Mouse (Mus musculus) hindbrain, embryonic 12.5 days (tissue): ENCODE results near the gene Smarcc2. TPM values are rescaled to one million over a fixed set of nuclear protein-coding genes. Genes with fewer than 3 reads are reported as not detected.

Experiments
- ATAC-seq: fragments of 200-750 bp; cut with Nextera tagmentation; 2 replicates; pipeline ENCODE4 v1.8.0; 2017; ENCODE audit warnings: moderate TSS enrichment; ENCODE audit not compliant: low FRiP score
- H3K27ac ChIP-seq: fragments of 300-500 bp; sonication (generic); 2 replicates; pipeline ENCODE4 v1.5.1; 2016; ENCODE audit warnings: mild to moderate bottlenecking
- H3K27me3 ChIP-seq: fragments of 300-500 bp; sonication (generic); 2 replicates; pipeline ENCODE4 v1.6.1; 2016; ENCODE audit warnings: mild to moderate bottlenecking
- H3K36me3 ChIP-seq: fragments of 300-500 bp; sonication (generic); 2 replicates; pipeline ENCODE4 v1.6.1; 2016; ENCODE audit warnings: mild to moderate bottlenecking
- H3K4me1 ChIP-seq: fragments of 300-500 bp; sonication (generic); 2 replicates; pipeline ENCODE4 v1.6.1; 2016
- H3K4me2 ChIP-seq: fragments of 300-500 bp; sonication (generic); replicated peaks from 2 replicates; pipeline ENCODE4 v1.6.1; 2016; ENCODE audit warnings: mild to moderate bottlenecking
- H3K4me3 ChIP-seq: fragments of 300-500 bp; sonication (generic); 2 replicates; pipeline ENCODE4 v1.5.1; 2016; ENCODE audit warnings: mild to moderate bottlenecking
- H3K9ac ChIP-seq: fragments of 300-500 bp; sonication (generic); 2 replicates; pipeline ENCODE4 v1.6.1; 2016; ENCODE audit warnings: mild to moderate bottlenecking, moderate library complexity
- H3K9me3 ChIP-seq: fragments of 300-500 bp; sonication (generic); replicated peaks from 2 replicates; pipeline ENCODE4 v1.6.1; 2016; ENCODE audit warnings: mild to moderate bottlenecking
- WGBS: fragments of 180-500 bp; shearing (Covaris S2); methylation state at CpG from one replicate; pipeline ENCODE4 v1.1.7; 2016; 5-methylcytosine and 5-hydroxymethylcytosine counted together
- polyA plus RNA-seq: library from polyadenylated mRNA; unstranded; fragments of >200 nt; fragmentation: Nextera tagmentation; extraction: Ambion mirVana; gene quantifications from 2 replicates; pipeline ENCODE4 v1.2.1, GENCODE M21; 2016

Gene Smarcc2
- polyA plus RNA-seq, 1 experiment from 2014 or later = 195 TPM

DNA sequence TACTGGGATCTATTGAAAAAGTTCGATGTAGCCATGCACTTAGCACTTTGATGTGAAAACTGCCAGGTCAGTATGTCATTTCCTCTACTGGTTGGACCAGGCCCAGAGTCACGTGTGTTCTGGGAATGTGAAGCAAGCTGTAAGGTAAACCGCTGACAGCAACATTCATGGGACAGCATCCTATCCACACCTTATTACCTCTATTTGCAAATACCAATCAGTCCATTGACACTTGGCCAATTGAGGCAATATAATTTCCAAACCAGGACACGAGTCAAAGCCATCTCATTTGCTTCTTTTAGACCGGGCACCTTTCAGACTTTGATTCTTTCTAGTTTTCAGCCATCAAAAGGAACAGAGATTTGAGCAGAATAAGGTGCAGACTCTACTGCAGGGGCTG is 30.0 kb upstream of the Smarcc2 start:
- Histone ChIP-seq H3K4me2 (no peak overlapping the region), H3K27ac (no peak overlapping the region), H3K4me3 (no peak overlapping the region), H3K27me3 (no peaks in the 10 kb centered on the region), H3K9me3 (no peaks in the 10 kb centered on the region), H3K9ac (no peak overlapping the region), H3K36me3 (peaks cover 56% of the 10 kb centered on the region), H3K4me1 (no peaks in the 10 kb centered on the region)
- no peak for ATAC-seq
- WGBS = 92% methylated on average over 5 of the region's 5 CpGs

GRCm38 (mm10) chr10:128429454-128429853 is 29.6 kb upstream of the Smarcc2 start:
- 85% methylated on average over 4 of the region's 4 CpGs for WGBS
- H3K4me2 ChIP-seq = no peak overlapping the region
- no peak for ATAC-seq
- no peak overlapping the region for H3K9ac ChIP-seq
- H3K4me3 ChIP-seq = no peak overlapping the region
- H3K27ac ChIP-seq = no peak overlapping the region
- H3K27me3 ChIP-seq = no peaks in the 10 kb centered on the region
- no peaks in the 10 kb centered on the region for H3K4me1 ChIP-seq
- H3K36me3 ChIP-seq = peaks cover 56% of the 10 kb centered on the region
- no peaks in the 10 kb centered on the region for H3K9me3 ChIP-seq

DNA sequence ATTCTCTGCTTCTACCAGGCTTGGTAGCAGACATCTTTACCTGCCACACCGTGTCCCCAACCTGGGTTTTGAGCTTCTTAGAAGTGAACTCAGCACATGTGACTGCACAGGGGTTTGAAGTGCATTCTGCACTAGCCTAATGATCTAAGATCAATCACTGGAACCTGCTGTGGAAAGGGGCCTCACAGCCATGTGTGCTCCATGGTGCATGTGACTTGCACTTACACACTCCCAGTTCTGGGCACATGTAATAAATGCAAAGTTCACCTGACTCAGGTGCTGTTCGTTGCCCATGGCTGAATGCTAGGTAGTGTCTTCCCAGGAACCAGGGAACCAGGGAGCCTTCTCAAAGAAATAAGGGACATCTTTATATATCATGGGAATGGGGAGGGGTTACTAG is 25.6 kb upstream of the Smarcc2 start:
- ATAC-seq = no peak
- Histone ChIP-seq H3K4me3 (no peak overlapping the region), H3K36me3 (peaks cover 77% of the 10 kb centered on the region), H3K4me1 (peaks cover 8% of the 10 kb centered on the region; the same call in 1 of the 2 replicates), H3K27ac (no peak overlapping the region), H3K27me3 (no peaks in the 10 kb centered on the region), H3K4me2 (no peak overlapping the region), H3K9ac (no peak overlapping the region), H3K9me3 (no peaks in the 10 kb centered on the region)
- WGBS = 98% methylated on average over 2 of the region's 2 CpGs

DNA sequence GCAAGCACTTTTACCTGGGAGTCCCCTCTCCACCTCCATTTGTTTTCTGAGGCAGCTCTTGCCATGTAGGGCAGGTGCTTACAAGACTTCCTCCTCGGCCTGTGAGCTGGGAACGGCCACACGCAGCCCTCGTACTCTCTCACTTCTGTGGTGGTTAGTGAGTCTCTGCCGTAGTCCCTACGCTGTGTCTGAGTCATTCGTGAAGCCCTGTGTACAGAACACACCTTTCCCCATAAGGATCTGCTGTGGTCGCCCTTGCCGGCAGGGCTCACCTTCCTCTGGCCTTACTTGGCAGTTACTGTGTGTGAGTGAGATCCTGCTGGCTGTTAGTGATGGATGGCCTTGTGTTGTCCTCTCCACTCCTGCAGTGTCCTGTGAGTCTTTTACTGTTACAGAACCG is 24.4 kb upstream of the Smarcc2 start:
- peaks cover 77% of the 10 kb centered on the region for H3K36me3 ChIP-seq
- no peak overlapping the region for H3K4me2 ChIP-seq
- WGBS = 91% methylated on average over 10 of the region's 10 CpGs
- peaks cover 8% of the 10 kb centered on the region; the same call in 1 of the 2 replicates for H3K4me1 ChIP-seq
- no peak overlapping the region for H3K4me3 ChIP-seq
- H3K9ac ChIP-seq = no peak overlapping the region
- H3K27ac ChIP-seq = no peak overlapping the region
- no peak for ATAC-seq
- no peaks in the 10 kb centered on the region for H3K9me3 ChIP-seq
- no peaks in the 10 kb centered on the region for H3K27me3 ChIP-seq

DNA sequence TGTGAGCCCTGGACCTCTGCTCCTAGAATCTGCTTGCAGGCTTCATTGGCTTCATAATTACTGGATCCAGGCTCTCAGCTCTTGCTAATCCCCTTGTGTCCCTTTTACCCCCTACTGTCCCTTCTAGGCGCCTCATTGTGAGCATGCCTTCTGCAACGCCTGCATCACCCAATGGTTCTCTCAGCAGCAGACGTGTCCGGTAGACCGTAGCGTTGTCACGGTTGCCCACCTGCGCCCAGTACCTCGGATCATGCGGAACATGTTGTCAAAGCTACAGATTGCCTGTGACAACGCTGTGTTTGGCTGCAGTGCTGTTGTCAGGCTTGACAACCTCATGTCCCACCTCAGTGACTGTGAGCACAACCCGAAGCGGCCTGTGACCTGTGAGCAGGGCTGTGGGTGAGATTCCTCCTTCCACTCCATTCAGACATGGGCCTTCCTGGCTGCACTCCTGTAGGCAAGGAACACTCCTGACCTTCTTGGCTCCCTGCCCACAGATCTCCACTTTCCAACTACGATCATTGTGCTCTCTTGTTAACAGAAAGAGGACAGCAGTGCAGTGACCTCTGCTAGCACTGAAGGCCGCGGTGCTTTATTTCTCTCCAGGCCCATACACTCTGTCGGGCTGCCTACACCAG is 23.7 kb upstream of the Smarcc2 start:
- 80% methylated on average over 17 of the region's 17 CpGs for WGBS
- ATAC-seq = peak; percentile 43; the same call in 1 of the 2 replicates
- no peak overlapping the region for H3K27ac ChIP-seq
- no peak overlapping the region for H3K4me2 ChIP-seq
- H3K9ac ChIP-seq = peak overlapping the region; percentile 13; the same call in 1 of the 2 replicates
- H3K4me1 ChIP-seq = peaks cover 8% of the 10 kb centered on the region; the same call in 1 of the 2 replicates
- H3K4me3 ChIP-seq = no peak overlapping the region
- H3K36me3 ChIP-seq = peaks cover 77% of the 10 kb centered on the region
- no peaks in the 10 kb centered on the region for H3K27me3 ChIP-seq
- H3K9me3 ChIP-seq = no peaks in the 10 kb centered on the region

DNA sequence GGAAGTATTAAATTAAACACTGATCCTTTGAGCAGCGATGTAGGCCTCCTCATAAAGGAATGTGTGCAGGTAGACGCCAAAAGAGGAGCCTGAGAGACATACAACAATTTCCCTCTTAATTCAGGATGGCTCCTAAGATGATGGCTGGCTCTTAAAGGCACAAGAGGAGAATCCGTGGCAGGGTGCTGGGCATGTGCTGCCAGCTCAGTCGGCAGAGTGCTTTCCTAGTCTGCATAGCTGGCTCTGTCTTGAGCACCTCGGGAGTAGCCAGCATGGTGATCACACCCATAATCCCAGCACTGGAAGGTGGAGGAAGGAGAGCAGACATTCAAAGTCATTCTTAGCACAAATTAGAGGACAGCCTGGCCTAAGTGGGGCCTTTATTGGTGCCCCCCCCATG is 23.2 kb upstream of the Smarcc2 start:
- 0 out of 2 replicates have a peak overlapping the region, but pooled peaks have one; percentile 25 for H3K27ac ChIP-seq
- H3K36me3 ChIP-seq = peaks cover 77% of the 10 kb centered on the region
- H3K27me3 ChIP-seq = no peaks in the 10 kb centered on the region
- H3K4me3 ChIP-seq = no peak overlapping the region
- H3K9ac ChIP-seq = no peak overlapping the region
- peaks cover 8% of the 10 kb centered on the region; the same call in 1 of the 2 replicates for H3K4me1 ChIP-seq
- ATAC-seq = no peak
- 91% methylated on average over 5 of the region's 5 CpGs for WGBS
- no peak overlapping the region for H3K4me2 ChIP-seq
- no peaks in the 10 kb centered on the region for H3K9me3 ChIP-seq

GRCm38 (mm10) chr10:128436376-128436775 is 22.7 kb upstream of the Smarcc2 start:
- Histone ChIP-seq H3K27me3 (no peaks in the 10 kb centered on the region), H3K9me3 (no peaks in the 10 kb centered on the region), H3K9ac (no peak overlapping the region), H3K27ac (no peak overlapping the region), H3K4me1 (peaks cover 8% of the 10 kb centered on the region; the same call in 1 of the 2 replicates), H3K36me3 (peaks cover 77% of the 10 kb centered on the region), H3K4me3 (no peak overlapping the region), H3K4me2 (no peak overlapping the region)
- no peak for ATAC-seq
- 91% methylated on average over 8 of the region's 8 CpGs for WGBS

GRCm38 (mm10) chr10:128438675-128439279 is 20.3 kb upstream of the Smarcc2 start:
- Histone ChIP-seq H3K4me2 (no peak overlapping the region), H3K27ac (no peak overlapping the region), H3K36me3 (peaks cover 68% of the 10 kb centered on the region), H3K4me1 (peaks cover 8% of the 10 kb centered on the region; the same call in 1 of the 2 replicates), H3K9ac (no peak overlapping the region), H3K4me3 (no peak overlapping the region), H3K27me3 (no peaks in the 10 kb centered on the region), H3K9me3 (no peaks in the 10 kb centered on the region)
- WGBS = 84% methylated on average over 10 of the region's 10 CpGs
- ATAC-seq = no peak

- no peak overlapping the region for H3K4me3 ChIP-seq
- 67% methylated on average over 10 of the region's 10 CpGs for WGBS
- ATAC-seq = no peak
- H3K27ac ChIP-seq = no peak overlapping the region
- H3K9me3 ChIP-seq = no peaks in the 10 kb centered on the region
- no peak overlapping the region for H3K9ac ChIP-seq
- peaks cover 58% of the 10 kb centered on the region for H3K36me3 ChIP-seq
- H3K4me2 ChIP-seq = no peak overlapping the region
- no peaks in the 10 kb centered on the region for H3K27me3 ChIP-seq
- peaks cover under 1% of the 10 kb centered on the region; the same call in 1 of the 2 replicates for H3K4me1 ChIP-seq
Measured at GRCm38 (mm10) chr10:128440407-128440806, 18.6 kb upstream of the Smarcc2 start.

- Histone ChIP-seq H3K9me3 (no peaks in the 10 kb centered on the region), H3K4me3 (no peak overlapping the region), H3K9ac (no peak overlapping the region), H3K36me3 (peaks cover 47% of the 10 kb centered on the region), H3K27ac (no peak overlapping the region), H3K4me2 (no peak overlapping the region), H3K27me3 (no peaks in the 10 kb centered on the region), H3K4me1 (no peaks in the 10 kb centered on the region)
- WGBS = 83% methylated on average over 10 of the region's 10 CpGs
- no peak for ATAC-seq
Measured at GRCm38 (mm10) chr10:128441324-128442119, 17.5 kb upstream of the Smarcc2 start.

GRCm38 (mm10) chr10:128442718-128443117 is 16.3 kb upstream of the Smarcc2 start:
- H3K9me3 ChIP-seq = no peaks in the 10 kb centered on the region
- 87% methylated on average over 1 of the region's 1 CpGs for WGBS
- H3K36me3 ChIP-seq = peaks cover 37% of the 10 kb centered on the region
- H3K4me2 ChIP-seq = no peak overlapping the region
- H3K4me1 ChIP-seq = no peaks in the 10 kb centered on the region
- no peak overlapping the region for H3K4me3 ChIP-seq
- H3K9ac ChIP-seq = no peak overlapping the region
- H3K27ac ChIP-seq = no peak overlapping the region
- H3K27me3 ChIP-seq = no peaks in the 10 kb centered on the region
- ATAC-seq = no peak

DNA sequence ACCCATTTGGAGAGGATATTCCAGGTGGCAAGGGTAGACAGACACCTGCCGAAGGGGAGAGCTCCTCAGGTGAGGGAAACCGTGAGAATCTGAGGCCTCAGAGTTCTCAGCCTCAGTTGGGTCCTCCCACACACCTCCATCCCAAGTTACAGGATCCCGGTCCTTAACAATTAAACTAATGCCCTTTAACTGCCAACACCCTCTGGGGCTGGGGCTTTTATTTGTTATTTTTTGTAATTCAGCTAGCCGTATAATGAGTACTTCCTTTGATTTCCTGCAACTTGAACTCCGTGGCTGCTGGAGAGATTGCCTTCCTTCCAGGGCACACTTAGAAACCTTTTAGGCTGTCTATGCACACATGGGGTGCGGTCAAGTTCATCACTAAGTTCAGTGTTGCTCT is 14.7 kb upstream of the Smarcc2 start:
- H3K27me3 ChIP-seq = no peaks in the 10 kb centered on the region
- H3K4me2 ChIP-seq = no peak overlapping the region
- H3K9me3 ChIP-seq = no peaks in the 10 kb centered on the region
- H3K36me3 ChIP-seq = peaks cover 21% of the 10 kb centered on the region
- H3K27ac ChIP-seq = no peak overlapping the region
- ATAC-seq = no peak
- WGBS = 73% methylated on average over 6 of the region's 6 CpGs
- no peaks in the 10 kb centered on the region for H3K4me1 ChIP-seq
- no peak overlapping the region for H3K4me3 ChIP-seq
- no peak overlapping the region for H3K9ac ChIP-seq
